Mouse (Mus musculus) liver, adult 10 weeks (tissue): ENCODE measurements around the gene Otulinl. TPM values are rescaled to one million over a fixed set of nuclear protein-coding genes. Genes with fewer than 3 reads are reported as not detected.

ENCODE experiments used
- polyA plus RNA-seq: library from polyadenylated mRNA; stranded (reverse); fragments of 350-450 nt; fragmentation: Illumina TruSeq; extraction: RNeasy Lipid Tissue Mini Kit (QIAGEN cat#74804); gene quantifications from one replicate; pipeline ENCODE4 v1.2.3, GENCODE M21; 2014; ENCODE audit warnings: low read depth, low replicate concordance

The Otulinl gene
- polyA plus RNA-seq = 1.9 TPM

DNA sequence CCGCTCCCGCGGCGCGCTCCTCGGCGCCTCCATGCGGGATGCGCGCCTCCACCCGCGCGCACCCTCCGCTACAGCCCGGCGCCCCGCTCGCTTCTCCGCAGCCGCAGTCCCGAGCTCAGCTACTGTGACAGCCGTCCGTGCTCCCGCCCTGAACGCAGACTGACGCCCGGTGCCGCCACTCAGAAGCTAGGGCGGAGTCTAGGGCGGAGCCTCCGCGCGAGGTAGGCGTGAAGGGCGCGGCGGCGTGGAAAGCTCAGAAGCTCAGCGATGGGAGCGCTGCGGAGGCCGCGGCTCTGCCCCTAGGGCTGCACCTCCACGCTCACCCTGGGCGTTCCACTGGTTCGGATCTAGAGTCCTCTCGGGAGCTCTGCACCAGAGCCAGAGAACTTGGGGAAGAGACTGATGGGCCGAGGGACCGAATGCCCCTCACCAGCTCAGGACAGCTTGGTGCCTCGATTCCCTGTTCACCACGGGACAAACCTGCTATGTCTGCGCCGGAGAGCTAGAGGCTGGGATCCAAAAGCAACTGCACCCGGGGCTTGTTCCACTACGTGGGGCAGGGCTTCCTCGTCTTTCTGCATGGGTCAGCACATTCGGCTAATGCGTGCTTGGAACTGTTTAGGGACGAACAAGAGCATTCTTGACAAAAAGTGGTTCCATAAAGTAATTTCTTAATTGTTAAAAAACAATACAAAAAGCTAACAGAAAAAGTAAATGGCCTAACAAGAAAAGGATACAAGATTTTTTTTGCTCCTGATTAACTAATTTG, at the start of gene Otulinl:
TSS of gene Otulinl (minus strand) at position 161 of the 769 bp plus-strand sequence.

DNA sequence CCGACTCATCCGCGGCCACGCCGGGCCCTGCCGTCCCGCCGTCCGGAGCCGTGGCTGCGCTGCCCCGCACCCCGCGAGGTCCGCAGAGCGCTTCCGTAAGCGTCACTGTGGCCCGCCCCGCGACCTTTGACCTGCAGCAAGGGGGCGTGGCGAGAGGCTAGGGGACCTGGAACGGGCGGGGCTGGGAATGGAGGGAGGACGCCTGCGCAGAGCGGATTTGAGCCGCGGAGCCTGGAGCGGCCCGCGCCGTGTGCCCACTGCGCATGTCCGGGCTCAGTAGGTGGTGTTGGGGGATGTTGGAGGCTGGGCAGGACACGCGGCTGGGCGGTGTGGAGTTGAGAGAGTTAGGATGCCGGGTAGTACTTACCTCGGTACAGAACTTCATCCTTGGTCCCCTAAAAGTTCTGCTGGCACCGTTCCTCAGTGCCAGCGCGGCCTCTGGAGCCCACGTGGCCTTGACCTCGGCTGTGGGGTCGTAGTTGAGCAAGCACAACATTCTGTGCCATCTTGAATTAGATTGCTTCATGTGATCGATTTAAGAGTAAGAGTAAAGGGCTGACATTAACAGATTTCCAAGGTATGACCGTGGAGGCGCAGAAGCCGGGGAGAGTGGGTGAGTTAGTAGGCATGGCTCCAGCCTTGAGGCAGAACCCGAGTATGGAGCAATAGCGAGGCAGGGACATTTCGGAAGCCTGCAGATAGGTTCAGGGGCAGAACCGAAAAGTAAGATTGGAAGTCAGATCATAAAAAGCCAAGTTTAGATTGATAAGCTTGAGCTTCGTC, 50.6 kb downstream of the Otulinl start, which contains the start of gene Otulin:
TSS of gene Otulin (minus strand) at position 93 of the 783 bp plus-strand sequence.

Other genes starting within 250 kb of the Otulinl start
- gene Ank, start 214.9 kb downstream of the Otulinl start, polyA plus RNA-seq = 23.8 TPM
- gene Otulin, start 50.9 kb downstream of the Otulinl start, polyA plus RNA-seq = 22.2 TPM